Mouse (Mus musculus) forebrain, embryonic 11.5 days (tissue): Measurements from ENCODE around the gene Fbxo27. TPM values are rescaled to one million over a fixed set of nuclear protein-coding genes. Genes with fewer than 3 reads are reported as not detected.

Experiments
- ATAC-seq: fragments of 200-750 bp; cut with Nextera tagmentation; replicated peaks from 2 replicates; pipeline ENCODE4 v1.8.0; 2017; ENCODE audit warnings: moderate TSS enrichment; ENCODE audit not compliant: low FRiP score
- DNase-seq: peaks from one replicate; pipeline ENCODE4 v3.0.0-alpha.2; 2017; ENCODE audit warnings: low spot score
- H3K27ac ChIP-seq: fragments of 300-500 bp; sonication (generic); 2 replicates; pipeline ENCODE4 v1.5.1; 2014; ENCODE audit warnings: low read depth, low read length
- H3K27me3 ChIP-seq: fragments of 300-500 bp; sonication (generic); 2 replicates; pipeline ENCODE4 v1.6.1; 2014; ENCODE audit warnings: mild to moderate bottlenecking, low read length, mixed read lengths; ENCODE audit not compliant: control insufficient read depth, insufficient read depth
- H3K36me3 ChIP-seq: fragments of 300-500 bp; sonication (generic); 2 replicates; pipeline ENCODE4 v1.6.1; 2014; ENCODE audit warnings: mild to moderate bottlenecking, low read length, moderate library complexity, mixed read lengths; ENCODE audit not compliant: control insufficient read depth, insufficient read depth
- H3K4me1 ChIP-seq: fragments of 300-500 bp; sonication (generic); replicated peaks from 2 replicates; pipeline ENCODE4 v1.6.1; 2014; ENCODE audit warnings: low read length, mixed read lengths; ENCODE audit not compliant: control insufficient read depth, insufficient read depth
- H3K4me2 ChIP-seq: fragments of 300-500 bp; sonication (generic); 2 replicates; pipeline ENCODE4 v1.6.1; 2014; ENCODE audit warnings: low read depth, mild to moderate bottlenecking, low read length, moderate library complexity, mixed read lengths; ENCODE audit not compliant: severe bottlenecking
- H3K4me3 ChIP-seq: fragments of 300-500 bp; sonication (generic); 2 replicates; pipeline ENCODE4 v1.5.1; 2014; ENCODE audit warnings: low read depth, low read length
- H3K9ac ChIP-seq: fragments of 300-500 bp; sonication (generic); 2 replicates; pipeline ENCODE4 v1.6.1; 2014; ENCODE audit warnings: low read length
- H3K9me3 ChIP-seq: fragments of 300-500 bp; sonication (generic); 2 replicates; pipeline ENCODE4 v1.6.1; 2016; ENCODE audit warnings: low read length, mixed read lengths; ENCODE audit not compliant: control insufficient read depth
- WGBS: fragments of 180-500 bp; shearing (Covaris S2); extraction: QIAGEN DNeasy Blood & Tissue Kit; methylation state at CpG from one replicate; pipeline ENCODE4 v1.1.7; 2014; 5-methylcytosine and 5-hydroxymethylcytosine counted together
- polyA plus RNA-seq: library from polyadenylated mRNA; unstranded; fragments of >200 nt; fragmentation: Nextera tagmentation; extraction: Ambion mirVana; gene quantifications from 2 replicates; pipeline ENCODE4 v1.2.1, GENCODE M21; 2014

Gene Fbxo27
- polyA plus RNA-seq, 1 experiment from 2014 or later: 4.3 TPM

DNA sequence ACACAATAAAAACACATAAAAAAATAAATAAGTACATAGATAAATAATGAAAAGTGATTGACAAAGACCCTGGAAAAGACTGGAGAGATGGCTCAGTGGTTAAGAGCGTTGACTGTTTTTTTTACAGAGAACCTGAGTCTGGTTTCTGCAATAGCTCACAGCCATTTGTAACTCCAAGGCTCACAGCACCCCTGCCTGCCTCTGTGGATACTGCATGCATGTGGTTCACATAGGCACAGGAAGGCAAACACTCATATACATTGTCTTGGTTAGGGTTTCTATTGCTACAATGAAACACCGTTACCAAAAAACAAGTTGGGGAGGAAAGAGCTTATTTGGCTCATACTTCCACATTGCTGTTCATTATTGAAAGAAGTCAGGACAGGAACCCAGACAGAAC is 22.9 kb downstream of the Fbxo27 start:
- no peak for ATAC-seq

DNA sequence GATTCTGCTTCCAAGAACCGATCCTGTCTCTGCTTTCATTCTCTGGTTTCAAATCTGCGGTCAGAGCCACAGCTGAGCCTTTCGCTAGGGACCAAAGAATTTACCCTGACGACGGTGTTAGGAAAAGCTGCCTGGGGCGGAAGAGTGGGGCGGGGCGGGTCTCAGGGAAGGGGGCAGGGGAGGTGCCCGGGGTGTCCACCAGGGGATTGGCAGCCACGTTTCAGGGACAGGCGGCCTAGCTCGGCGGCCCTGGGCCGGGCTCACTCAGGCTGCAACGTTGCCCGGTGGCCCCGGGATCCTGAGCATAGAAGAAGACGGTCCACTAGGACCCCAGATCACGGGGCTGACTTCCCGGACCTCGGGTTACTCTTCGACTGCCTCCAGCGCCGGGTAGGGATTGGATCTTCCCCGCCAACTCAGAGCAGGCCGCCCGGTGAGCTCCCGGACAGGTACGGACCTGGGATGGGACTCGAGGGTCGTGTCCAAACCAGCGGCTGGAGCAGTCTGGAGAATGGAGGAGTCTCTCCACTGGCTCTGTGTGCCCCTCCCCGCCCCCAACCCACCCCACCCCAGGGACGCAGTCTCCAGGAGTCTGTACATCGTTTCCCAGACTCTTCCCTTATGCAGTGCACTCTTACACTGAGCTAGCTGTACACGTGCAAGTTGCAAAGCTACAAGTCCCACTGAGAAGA is 24.1 kb downstream of the Fbxo27 start, which contains the start of gene Fbxo17:
TSS of gene Fbxo17 (plus strand) at position 215 of the 692 bp plus-strand sequence.
- H3K4me2 ChIP-seq: peak within 1 kb of the TSS; percentile 71
- DNase-seq (peak; percentile 88), ATAC-seq (peak; percentile 74)
- 0 out of 2 replicates have a peak, but pooled peaks cover 2% of the 10 kb centered on the region for H3K4me1 ChIP-seq
- no peak within 1 kb of the TSS for H3K27ac ChIP-seq
- peak within 1 kb of the TSS; percentile 41 for H3K4me3 ChIP-seq
- H3K9me3 ChIP-seq: no peaks in the 10 kb centered on the region
- H3K36me3 ChIP-seq: no peaks in the 10 kb centered on the region
- H3K27me3 ChIP-seq: no peaks in the 10 kb centered on the region
- 2% methylated on average over 36 of the region's 36 CpGs for WGBS
- peak within 1 kb of the TSS; percentile 70 for H3K9ac ChIP-seq

More for the DNA sequence above, 22.9 kb downstream of the Fbxo27 start:
- H3K9ac ChIP-seq: no peak overlapping the region
- 97% methylated on average over 2 of the region's 2 CpGs for WGBS
- no peaks in the 10 kb centered on the region for H3K36me3 ChIP-seq
- no peak overlapping the region for H3K27ac ChIP-seq
- DNase-seq: no peak
- 0 out of 2 replicates have a peak, but pooled peaks cover 2% of the 10 kb centered on the region for H3K4me1 ChIP-seq
- no peaks in the 10 kb centered on the region for H3K9me3 ChIP-seq
- no peak overlapping the region for H3K4me2 ChIP-seq
- no peaks in the 10 kb centered on the region for H3K27me3 ChIP-seq
- no peak overlapping the region for H3K4me3 ChIP-seq

DNA sequence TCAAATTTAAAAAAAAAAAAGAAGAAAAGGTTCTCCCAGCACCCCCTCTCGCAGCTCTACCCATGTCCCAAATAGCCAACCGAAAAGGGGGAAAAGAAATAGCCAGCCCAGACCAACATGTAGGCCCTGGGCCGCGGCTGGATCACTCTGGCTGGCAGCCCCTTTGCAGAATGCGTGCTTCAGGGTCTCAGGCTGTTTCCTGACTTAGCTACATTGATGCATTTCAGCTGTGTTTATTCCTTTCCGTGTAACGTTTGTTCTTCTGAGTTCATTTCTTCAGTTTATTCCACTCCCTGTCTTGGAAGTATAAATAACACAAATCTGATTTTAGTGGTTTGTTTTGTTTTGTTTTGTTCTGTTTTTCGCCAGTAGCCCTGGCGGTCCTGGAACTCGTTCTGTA is 25.1 kb downstream of the Fbxo27 start:
- 88% methylated on average over 10 of the region's 10 CpGs for WGBS
- DNase-seq (no peak), ATAC-seq (no peak)
- Histone ChIP-seq H3K36me3 (no peaks in the 10 kb centered on the region), H3K4me3 (no peak overlapping the region), H3K27me3 (no peaks in the 10 kb centered on the region), H3K4me1 (0 out of 2 replicates have a peak, but pooled peaks cover 2% of the 10 kb centered on the region), H3K9me3 (no peaks in the 10 kb centered on the region), H3K4me2 (no peak overlapping the region), H3K9ac (no peak overlapping the region), H3K27ac (no peak overlapping the region)

DNA sequence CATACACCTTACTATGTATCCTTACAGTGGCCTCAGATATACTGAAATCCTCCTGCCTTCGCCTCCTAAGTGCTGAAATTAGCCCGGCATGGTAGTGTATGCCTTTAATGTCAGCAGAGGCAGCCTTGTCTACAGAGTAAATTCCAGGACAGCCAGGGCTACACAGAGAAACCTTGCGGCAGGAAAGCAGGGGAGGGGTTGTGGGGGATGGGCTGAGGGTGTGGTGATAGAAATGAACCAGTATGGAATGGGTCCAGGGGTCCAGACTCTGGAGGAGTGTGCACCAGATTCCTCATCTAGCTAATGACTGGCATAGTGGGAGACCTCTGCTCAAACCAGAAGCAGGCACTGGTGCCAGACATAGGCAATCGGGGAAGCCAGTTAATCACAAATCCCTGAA is 26.5 kb downstream of the Fbxo27 start:
- DNase-seq: no peak
- Histone ChIP-seq H3K9me3 (no peaks in the 10 kb centered on the region), H3K27ac (no peak overlapping the region), H3K4me3 (no peak overlapping the region), H3K4me1 (0 out of 2 replicates have a peak, but pooled peaks cover 2% of the 10 kb centered on the region), H3K9ac (no peak overlapping the region), H3K4me2 (no peak overlapping the region), H3K36me3 (no peaks in the 10 kb centered on the region), H3K27me3 (no peaks in the 10 kb centered on the region)
- no peak for ATAC-seq
- WGBS: 66% methylated on average over 4 of the region's 4 CpGs

DNA sequence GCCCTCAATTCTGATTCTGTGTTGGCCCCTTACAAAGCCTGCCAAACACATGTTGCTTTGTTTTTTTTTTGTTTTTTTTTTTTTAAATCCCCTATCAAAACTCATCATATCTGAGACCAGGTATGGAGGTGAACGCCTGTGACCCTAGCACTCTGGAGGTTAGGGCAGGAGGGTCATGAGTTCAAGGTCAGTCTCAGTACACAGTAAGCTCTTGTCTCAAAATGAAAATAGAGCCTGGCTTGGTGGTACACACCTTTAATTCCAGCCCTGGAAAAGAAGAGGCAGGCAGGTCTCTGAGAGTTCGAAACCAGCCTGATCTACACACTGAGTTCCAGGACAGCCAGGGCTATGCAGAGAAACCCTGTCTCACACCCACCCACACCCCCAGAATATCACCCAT is 27.0 kb downstream of the Fbxo27 start:
- Histone ChIP-seq H3K9me3 (no peaks in the 10 kb centered on the region; the same call in 1 of the 2 replicates), H3K9ac (no peak overlapping the region), H3K4me1 (0 out of 2 replicates have a peak, but pooled peaks cover 2% of the 10 kb centered on the region), H3K27ac (no peak overlapping the region), H3K4me2 (no peak overlapping the region), H3K4me3 (no peak overlapping the region), H3K36me3 (no peaks in the 10 kb centered on the region), H3K27me3 (no peaks in the 10 kb centered on the region)
- DNase-seq: no peak
- no peak for ATAC-seq
- 91% methylated on average over 2 of the region's 2 CpGs for WGBS

DNA sequence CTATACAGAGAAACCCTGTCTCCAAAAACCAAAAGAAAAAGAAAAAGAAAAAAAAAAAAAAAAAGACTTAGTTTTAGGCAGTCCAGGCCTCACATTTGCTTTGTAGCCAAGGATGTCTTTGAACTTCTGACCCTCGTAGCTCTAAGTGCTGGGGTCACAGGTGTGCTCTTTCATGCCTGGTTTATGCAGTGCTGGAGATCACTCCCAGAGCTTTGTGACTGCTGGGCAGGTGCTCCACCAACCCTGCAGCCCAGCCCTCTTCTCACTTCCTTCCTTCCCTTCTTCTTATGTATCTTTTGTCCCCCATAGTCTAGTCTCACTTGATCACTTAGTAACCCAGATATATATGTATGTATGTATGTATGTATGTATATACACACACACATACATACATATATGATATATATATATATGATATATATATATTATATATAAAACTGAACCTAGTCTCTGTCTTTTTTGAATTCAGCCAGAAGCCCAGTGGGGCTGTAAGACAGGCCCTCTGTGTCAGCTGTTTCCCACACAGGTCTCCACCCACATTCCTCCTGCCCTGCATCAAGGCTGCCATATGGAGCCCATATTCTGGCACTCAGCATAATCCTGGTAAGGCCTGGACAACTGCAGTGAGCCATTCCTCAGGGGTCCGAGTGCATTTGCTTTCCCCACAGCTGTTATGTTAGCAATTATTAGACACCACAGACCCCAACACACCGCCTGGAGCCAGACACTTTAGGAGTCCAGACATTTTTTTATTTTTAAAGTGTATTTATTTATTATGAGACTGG is 28.3 kb downstream of the Fbxo27 start:
- Histone ChIP-seq H3K9ac (no peak overlapping the region), H3K36me3 (no peaks in the 10 kb centered on the region), H3K4me3 (no peak overlapping the region), H3K4me2 (no peak overlapping the region), H3K27me3 (no peaks in the 10 kb centered on the region), H3K27ac (no peak overlapping the region), H3K9me3 (no peaks in the 10 kb centered on the region; the same call in 1 of the 2 replicates), H3K4me1 (0 out of 2 replicates have a peak, but pooled peaks cover 2% of the 10 kb centered on the region)
- WGBS: 69% methylated on average over 3 of the region's 3 CpGs
- ATAC-seq (no peak), DNase-seq (no peak)

DNA sequence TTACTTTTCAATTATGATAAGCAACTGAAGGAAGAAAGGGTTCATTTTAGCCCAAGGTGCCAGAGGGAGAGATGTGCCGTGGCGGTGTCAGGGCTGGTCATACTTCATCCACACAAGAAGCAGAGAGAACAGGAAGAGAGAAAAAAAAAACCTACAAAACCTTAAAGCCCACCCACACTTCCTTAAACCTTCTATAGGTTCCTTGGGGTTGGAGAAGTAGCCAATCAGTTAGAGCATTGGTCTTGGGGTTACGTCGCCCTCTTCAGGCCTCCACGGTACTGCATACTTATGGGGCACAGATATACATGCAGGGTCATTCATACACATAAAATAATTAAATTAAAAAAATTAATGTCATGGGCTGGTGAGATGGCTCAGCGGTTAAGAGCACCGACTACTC is 29.4 kb downstream of the Fbxo27 start:
- no peak overlapping the region for H3K4me3 ChIP-seq
- no peaks in the 10 kb centered on the region; the same call in 1 of the 2 replicates for H3K9me3 ChIP-seq
- no peaks in the 10 kb centered on the region for H3K4me1 ChIP-seq
- H3K27ac ChIP-seq: no peak overlapping the region
- DNase-seq (no peak), ATAC-seq (no peak)
- H3K27me3 ChIP-seq: no peaks in the 10 kb centered on the region
- H3K4me2 ChIP-seq: no peak overlapping the region
- 92% methylated on average over 7 of the region's 7 CpGs for WGBS
- H3K36me3 ChIP-seq: no peaks in the 10 kb centered on the region
- H3K9ac ChIP-seq: no peak overlapping the region

DNA sequence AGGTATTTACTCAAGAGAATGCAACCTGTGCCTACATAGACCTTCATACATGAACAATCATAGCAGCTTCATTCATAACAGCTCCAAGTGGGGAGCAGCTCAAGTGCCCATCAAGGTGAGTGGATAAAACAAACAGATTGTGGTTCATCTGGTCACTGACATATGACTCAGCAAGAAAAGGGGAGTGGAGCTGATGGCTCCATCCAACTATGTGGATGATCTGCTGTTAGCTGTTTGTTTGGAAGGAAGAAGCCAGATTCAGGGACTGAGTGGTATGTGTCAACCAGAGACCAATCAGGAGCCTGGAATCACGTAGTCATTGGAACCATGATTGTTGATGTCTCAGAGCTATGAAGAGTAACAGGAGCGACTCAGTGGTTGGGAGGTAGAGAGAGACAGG is 32.0 kb downstream of the Fbxo27 start:
- WGBS: 92% methylated on average over 2 of the region's 2 CpGs
- Histone ChIP-seq H3K27ac (no peak overlapping the region), H3K4me2 (no peak overlapping the region), H3K27me3 (no peaks in the 10 kb centered on the region), H3K36me3 (no peaks in the 10 kb centered on the region), H3K9ac (no peak overlapping the region), H3K9me3 (no peaks in the 10 kb centered on the region; the same call in 1 of the 2 replicates), H3K4me1 (no peaks in the 10 kb centered on the region), H3K4me3 (no peak overlapping the region)
- ATAC-seq (no peak), DNase-seq (no peak)
